Mouse (Mus musculus) cerebral cortex, adult 2 months (tissue): ENCODE data around the gene Mindy2.

Experiments used
- WGBS: fragments of 180-500 bp; shearing (Covaris S2); methylation state at CpG from one replicate; pipeline ENCODE4 v1.1.7; 2018; 5-methylcytosine and 5-hydroxymethylcytosine counted together

Gene Mindy2

GRCm38 (mm10) chr9:70665372-70666145 is 8.6 kb upstream of the Mindy2 start:
- WGBS: 72% methylated on average over 16 of the region's 16 CpGs

GRCm38 (mm10) chr9:70664847-70665246 is 7.9 kb upstream of the Mindy2 start:
- 91% methylated on average over 4 of the region's 4 CpGs for WGBS

- WGBS: 67% methylated on average over 2 of the region's 2 CpGs
Measured at GRCm38 (mm10) chr9:70658266-70658665, 1.3 kb upstream of the Mindy2 start.

- under 1% methylated on average over 56 of the region's 72 CpGs for WGBS
Measured at GRCm38 (mm10) chr9:70656130-70657007, 605 bp downstream of the Mindy2 start, which contains the start of gene Gm10642. Gene Gm10642 (plus strand): TSS chr9:70656251.

- WGBS: 15% methylated on average over 2 of the region's 2 CpGs
Measured at GRCm38 (mm10) chr9:70655764-70656129, 1.2 kb downstream of the Mindy2 start.

GRCm38 (mm10) chr9:70654496-70654895 is 2.5 kb downstream of the Mindy2 start:
- WGBS: 46% methylated on average over 4 of the region's 4 CpGs

GRCm38 (mm10) chr9:70653875-70654274 is 3.1 kb downstream of the Mindy2 start:
- 79% methylated on average over 2 of the region's 2 CpGs for WGBS

- WGBS: 28% methylated on average over 2 of the region's 2 CpGs
Measured at GRCm38 (mm10) chr9:70652221-70652620, 4.8 kb downstream of the Mindy2 start.

- 83% methylated on average over 1 of the region's 1 CpGs for WGBS
Measured at GRCm38 (mm10) chr9:70650994-70651393, 6.0 kb downstream of the Mindy2 start.

GRCm38 (mm10) chr9:70650260-70650659 is 6.7 kb downstream of the Mindy2 start:
- 81% methylated on average over 2 of the region's 2 CpGs for WGBS

GRCm38 (mm10) chr9:70636748-70637147 is 20.2 kb downstream of the Mindy2 start:
- 83% methylated on average over 2 of the region's 2 CpGs for WGBS

- WGBS: 35% methylated on average over 5 of the region's 5 CpGs
Measured at GRCm38 (mm10) chr9:70631665-70632064, 25.3 kb downstream of the Mindy2 start.

- WGBS: 53% methylated on average over 2 of the region's 2 CpGs
Measured at GRCm38 (mm10) chr9:70629711-70630110, 27.3 kb downstream of the Mindy2 start.

- WGBS: 46% methylated on average over 3 of the region's 3 CpGs
Measured at GRCm38 (mm10) chr9:70611026-70611673, 45.8 kb downstream of the Mindy2 start.

- 97% methylated on average over 1 of the region's 1 CpGs for WGBS
Measured at GRCm38 (mm10) chr9:70602186-70602845, 54.7 kb downstream of the Mindy2 start.

GRCm38 (mm10) chr9:70598271-70598670 is 58.7 kb downstream of the Mindy2 start:
- WGBS: 93% methylated on average over 2 of the region's 2 CpGs

GRCm38 (mm10) chr9:70591486-70591885 is 65.5 kb downstream of the Mindy2 start:
- 55% methylated on average over 9 of the region's 9 CpGs for WGBS

GRCm38 (mm10) chr9:70590775-70591174 is 66.2 kb downstream of the Mindy2 start:
- 75% methylated on average over 4 of the region's 4 CpGs for WGBS

GRCm38 (mm10) chr9:70587171-70587570 is 69.8 kb downstream of the Mindy2 start:
- WGBS: 71% methylated on average over 5 of the region's 5 CpGs

- 83% methylated on average over 5 of the region's 5 CpGs for WGBS
Measured at GRCm38 (mm10) chr9:70585172-70585571, 71.8 kb downstream of the Mindy2 start.

- 67% methylated on average over 14 of the region's 14 CpGs for WGBS
Measured at GRCm38 (mm10) chr9:70584641-70585040, 72.3 kb downstream of the Mindy2 start.

GRCm38 (mm10) chr9:70580956-70581355 is 76.0 kb downstream of the Mindy2 start:
- 84% methylated on average over 5 of the region's 5 CpGs for WGBS
